Mouse (Mus musculus) megakaryocyte-erythroid progenitor cell, adult 5-6 weeks (primary cell): ENCODE measurements at regions not wholly inside any gene's neighbourhood (a gene's known extent, or its start where the extent isn't known, plus 50 kb on each side); places are given as distances from the start of the nearest gene placed in this dataset.

Source experiments
- ATAC-seq: replicated peaks from 2 replicates; pipeline ENCODE4 v1.8.0; 2016; ENCODE audit warnings: mild to moderate bottlenecking, inconsistent platforms; ENCODE audit not compliant: severe bottlenecking, poor library complexity, low FRiP score, low TSS enrichment

- no peak for ATAC-seq
Observed at GRCm38 (mm10) chr7:142835319-142835718, 92.1 kb upstream of the Ins2 start.

DNA sequence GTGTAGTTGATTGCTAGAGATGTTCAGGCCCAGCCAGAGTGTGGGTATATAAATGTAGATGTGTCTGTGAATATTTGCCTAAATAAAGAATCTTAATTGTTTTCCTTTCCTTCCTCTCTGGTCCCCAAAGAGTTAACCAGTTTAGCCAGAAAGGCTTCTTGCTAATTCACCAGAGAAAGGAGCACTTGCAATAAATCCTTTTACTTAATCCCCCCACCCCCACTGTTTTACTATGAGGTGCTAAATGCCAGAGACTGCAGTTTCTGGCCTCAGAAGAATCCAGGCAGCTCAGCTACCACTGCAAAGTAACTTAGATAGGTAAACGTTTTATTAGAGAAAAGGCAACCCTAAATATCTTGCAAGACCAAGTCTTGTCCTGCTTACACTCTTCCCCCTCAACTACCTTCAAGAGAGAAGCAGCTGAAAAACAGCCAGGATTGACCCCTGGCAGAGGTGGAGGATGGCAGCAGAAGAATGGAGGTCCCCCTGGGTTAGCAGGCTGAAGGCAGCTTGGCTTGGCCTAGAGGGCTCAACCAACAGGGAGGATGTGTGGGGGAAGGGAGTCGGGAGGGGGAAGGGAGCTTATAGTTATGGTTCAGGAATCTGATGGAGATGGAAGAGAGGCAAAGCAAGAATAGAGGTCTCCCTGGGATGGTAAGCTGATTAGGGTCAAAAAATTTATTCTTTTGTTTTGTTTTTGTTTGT, 87.9 kb upstream of the Ins2 start:
- no peak for ATAC-seq

- no peak for ATAC-seq
Observed at GRCm38 (mm10) chr7:142810711-142811110, 67.5 kb upstream of the Ins2 start.

GRCm38 (mm10) chr7:142799424-142799823, 56.2 kb upstream of the Ins2 start:
- ATAC-seq, result peak; percentile 87

DNA sequence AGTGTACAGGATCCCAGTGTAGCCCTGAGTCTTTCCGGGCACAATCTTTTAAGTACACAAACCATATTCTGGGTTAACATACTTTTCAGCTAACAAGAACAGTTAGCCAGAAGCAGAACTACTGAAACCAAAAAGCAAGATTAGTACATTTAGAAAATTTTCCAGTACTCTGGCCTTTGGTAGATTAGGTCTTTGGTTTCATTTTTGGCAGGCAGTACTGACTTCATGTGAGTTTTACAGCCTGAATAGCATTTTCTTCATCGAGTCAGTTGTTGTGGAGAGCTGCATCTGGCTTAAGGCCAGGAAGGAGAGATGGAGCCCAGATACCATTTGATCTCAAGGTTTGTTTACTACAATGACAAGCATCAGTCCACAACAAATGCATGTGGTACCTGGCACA, 51.3 kb upstream of the Ins2 start:
- peak; percentile 54 for ATAC-seq
